Mouse (Mus musculus) naive thymus-derived CD4-positive, alpha-beta T cell, adult 2 months (primary cell): ENCODE measurements around the gene D130043K22Rik.

Experiments
- DNase-seq: peaks from one replicate; pipeline ENCODE4 v3.0.0-alpha.2; 2011; ENCODE audit warnings: low read depth

Gene D130043K22Rik

GRCm38 (mm10) chr13:24893880-24894279 is 48.9 kb downstream of the D130043K22Rik start:
- DNase-seq, result no peak

- DNase-seq, result no peak
These were observed 57.0 kb downstream of the D130043K22Rik start for GRCm38 (mm10) chr13:24901916-24902315.

- DNase-seq, result no peak
These were observed 58.5 kb downstream of the D130043K22Rik start for GRCm38 (mm10) chr13:24903412-24903811.

GRCm38 (mm10) chr13:24905422-24905821 is 60.5 kb downstream of the D130043K22Rik start:
- DNase-seq, result no peak

GRCm38 (mm10) chr13:24906831-24907570 is 62.1 kb downstream of the D130043K22Rik start:
- DNase-seq, result no peak

- DNase-seq, result no peak
These were observed 64.2 kb downstream of the D130043K22Rik start for GRCm38 (mm10) chr13:24909112-24909511.

GRCm38 (mm10) chr13:24913576-24913975 is 68.6 kb downstream of the D130043K22Rik start:
- DNase-seq, result no peak

- DNase-seq, result no peak
These were observed 70.0 kb downstream of the D130043K22Rik start for GRCm38 (mm10) chr13:24914915-24915314.

- DNase-seq, result no peak
These were observed 70.9 kb downstream of the D130043K22Rik start for GRCm38 (mm10) chr13:24915831-24916230.

- DNase-seq, result peak; percentile 88
These were observed 75.5 kb downstream of the D130043K22Rik start for GRCm38 (mm10) chr13:24920333-24920977.

- DNase-seq, result peak; percentile 81
These were observed 76.3 kb downstream of the D130043K22Rik start for GRCm38 (mm10) chr13:24921281-24921680.

GRCm38 (mm10) chr13:24923991-24924390 is 79.1 kb downstream of the D130043K22Rik start:
- no peak for DNase-seq

GRCm38 (mm10) chr13:24930591-24930990 is 85.7 kb downstream of the D130043K22Rik start:
- no peak for DNase-seq

GRCm38 (mm10) chr13:24933199-24933598 is 88.3 kb downstream of the D130043K22Rik start:
- DNase-seq, result no peak

- no peak for DNase-seq
These were observed 91.8 kb downstream of the D130043K22Rik start for GRCm38 (mm10) chr13:24936772-24937107.

GRCm38 (mm10) chr13:24937108-24937838 is 92.3 kb downstream of the D130043K22Rik start, which contains the start of gene Aldh5a1:
Gene Aldh5a1 (minus strand): TSS chr13:24937661.
- peak; percentile 71 for DNase-seq

GRCm38 (mm10) chr13:24937839-24938166 is 92.9 kb downstream of the D130043K22Rik start:
- no peak for DNase-seq

GRCm38 (mm10) chr13:24938683-24939082 is 93.7 kb downstream of the D130043K22Rik start:
- DNase-seq, result peak; percentile 77

- DNase-seq, result no peak
These were observed 94.5 kb downstream of the D130043K22Rik start for GRCm38 (mm10) chr13:24939472-24939871.

- no peak for DNase-seq
These were observed 97.8 kb downstream of the D130043K22Rik start, which contains the start of gene Gpld1 for GRCm38 (mm10) chr13:24942512-24943282. Gene Gpld1 (plus strand): TSS chr13:24943152.

- no peak for DNase-seq
These were observed 98.4 kb downstream of the D130043K22Rik start for GRCm38 (mm10) chr13:24943303-24943702.

GRCm38 (mm10) chr13:24945567-24945966 is 100.6 kb downstream of the D130043K22Rik start:
- DNase-seq, result no peak
